10 mouse cellular contexts compared by ENCODE assay signal in genomic region chr11:65905487-65905886, GRCm38 (mm10).
A peak's percentile ranks its signal among the peaks of the same experiment; 100 is the strongest.
DNase-seq lines count a peak whose midpoint lies in the region; ATAC-seq and TF ChIP-seq lines count a peak whose summit lies in the region.
"Had no signal": no experiment of that assay in that cellular context is flagged by ENCODE, and none has a peak within 500 bp of the region (broad histone marks: within the 10 kb centered on the region; RNA-seq: fewer than 3 reads in every experiment).

No protein-coding gene starts in this region.

- no peaks in the 10 kb centered on the region for H3K36me3 ChIP-seq in forebrain, embryonic 14.5 days (ENCODE audit: control insufficient read depth, insufficient read depth, low read length)
- H3K36me3 ChIP-seq in forebrain, embryonic 11.5 days (ENCODE audit: control insufficient read depth, insufficient read depth, low read length): no peaks in the 10 kb centered on the region
- H3K36me3 ChIP-seq in lung, postnatal 0 days (ENCODE audit: insufficient read depth, low read length): no peaks in the 10 kb centered on the region
- H3K36me3 ChIP-seq in thymus, adult 2 months (ENCODE audit: control insufficient read depth, insufficient read depth, low read length): no peaks in the 10 kb centered on the region
- H3K36me3 ChIP-seq: heart, embryonic 15.5 days; liver, embryonic 12.5 days had no signal

- TF ChIP-seq CTCF in lung, postnatal 0 days (IDR thresholded peaks at IDR 0.05): peak; percentile 54
- no peak for TF ChIP-seq CTCF in lung, adult 2 months (IDR thresholded peaks at IDR 0.05; ENCODE audit: insufficient read depth, low read length)
- TF ChIP-seq CTCF in thymus, adult 2 months (IDR thresholded peaks at IDR 0.05; ENCODE audit: borderline replicate concordance, control insufficient read depth, extremely low read depth, insufficient read depth, low read length, poor library complexity): no peak

- TF ChIP-seq EP300 in lung, postnatal 0 days (IDR thresholded peaks at IDR 0.05): no peak

- WGBS in forebrain, embryonic 14.5 days: 67% methylated on average over 2 of the region's 2 CpGs
- 67% methylated on average over 2 of the region's 2 CpGs for WGBS in forebrain, embryonic 11.5 days
- WGBS in lung, postnatal 0 days: 65% methylated on average over 2 of the region's 2 CpGs
- 56% methylated on average over 2 of the region's 2 CpGs for WGBS in lung, adult 2 months
- WGBS in thymus, adult 2 months: 80% methylated on average over 2 of the region's 2 CpGs

- H3K4me2 ChIP-seq in forebrain, embryonic 14.5 days (ENCODE audit: low read length): no peak overlapping the region
- no peak overlapping the region for H3K4me2 ChIP-seq in forebrain, embryonic 11.5 days (ENCODE audit: low read depth, low read length, severe bottlenecking)
- no peak overlapping the region for H3K4me2 ChIP-seq in lung, postnatal 0 days (replicated peaks; ENCODE audit: low read depth, low read length)
- H3K4me2 ChIP-seq: heart, embryonic 15.5 days; liver, embryonic 12.5 days had no signal

- H3K9ac ChIP-seq in forebrain, embryonic 14.5 days (ENCODE audit: low read length): no peak overlapping the region
- no peak overlapping the region for H3K9ac ChIP-seq in forebrain, embryonic 11.5 days (ENCODE audit: low read length)
- H3K9ac ChIP-seq in lung, postnatal 0 days (replicated peaks; ENCODE audit: low read depth): no peak overlapping the region
- H3K9ac ChIP-seq: heart, embryonic 15.5 days; liver, embryonic 12.5 days had no signal

- no peak overlapping the region for H3K27ac ChIP-seq in forebrain, embryonic 14.5 days (ENCODE audit: low read depth, low read length)
- no peak overlapping the region for H3K27ac ChIP-seq in forebrain, embryonic 11.5 days (ENCODE audit: low read depth, low read length)
- H3K27ac ChIP-seq in lung, postnatal 0 days (ENCODE audit: low read length): no peak overlapping the region
- H3K27ac ChIP-seq in thymus, adult 2 months (ENCODE audit: control insufficient read depth, insufficient read depth, low read length): no peak overlapping the region
- H3K27ac ChIP-seq: heart, embryonic 15.5 days; liver, embryonic 12.5 days had no signal

- no peak for TF ChIP-seq POLR2A in lung, adult 2 months (IDR thresholded peaks at IDR 0.05; ENCODE audit: borderline replicate concordance, extremely low read depth, low read depth, low read length)
- TF ChIP-seq POLR2A in thymus, adult 2 months (IDR thresholded peaks at IDR 0.05; ENCODE audit: control insufficient read depth, extremely low read depth, insufficient read depth, low read length, poor library complexity): no peak

- ATAC-seq in forebrain, embryonic 14.5 days: no peak; the same call in 1 of the 2 replicates
- no peak for ATAC-seq in forebrain, embryonic 11.5 days (replicated peaks; ENCODE audit: low FRiP score)
- no peak for ATAC-seq in lung, postnatal 0 days
- ATAC-seq in erythroblast, adult 5-6 weeks (replicated peaks; ENCODE audit: low FRiP score, poor library complexity, severe bottlenecking): no peak
- ATAC-seq: liver, embryonic 12.5 days had no signal

- H3K4me1 ChIP-seq in forebrain, embryonic 14.5 days (ENCODE audit: control insufficient read depth, insufficient read depth, low read length): no peaks in the 10 kb centered on the region
- no peaks in the 10 kb centered on the region for H3K4me1 ChIP-seq in forebrain, embryonic 11.5 days (replicated peaks; ENCODE audit: control insufficient read depth, insufficient read depth, low read length)
- H3K4me1 ChIP-seq in lung, postnatal 0 days (ENCODE audit: insufficient read depth, low read depth, low read length): no peaks in the 10 kb centered on the region
- H3K4me1 ChIP-seq in lung, adult 2 months (ENCODE audit: control insufficient read depth, insufficient read depth, low read length): no peaks in the 10 kb centered on the region
- H3K4me1 ChIP-seq in thymus, adult 2 months (replicated peaks; ENCODE audit: control insufficient read depth, insufficient read depth, low read length): no peaks in the 10 kb centered on the region
- H3K4me1 ChIP-seq: heart, embryonic 15.5 days; liver, embryonic 12.5 days had no signal

- no peaks in the 10 kb centered on the region for H3K27me3 ChIP-seq in forebrain, embryonic 14.5 days (replicated peaks; ENCODE audit: control insufficient read depth, insufficient read depth, low read length)
- no peaks in the 10 kb centered on the region for H3K27me3 ChIP-seq in forebrain, embryonic 11.5 days (ENCODE audit: control insufficient read depth, insufficient read depth, low read length)
- no peaks in the 10 kb centered on the region for H3K27me3 ChIP-seq in lung, postnatal 0 days (replicated peaks; ENCODE audit: insufficient read depth, low read length)
- no peaks in the 10 kb centered on the region for H3K27me3 ChIP-seq in thymus, adult 2 months (ENCODE audit: control insufficient read depth, insufficient read depth, low read length)
- H3K27me3 ChIP-seq: heart, embryonic 15.5 days; liver, embryonic 12.5 days had no signal

- peak; percentile 84 for DNase-seq in forebrain, embryonic 14.5 days (ENCODE audit: low spot score)
- DNase-seq in forebrain, embryonic 11.5 days (ENCODE audit: low spot score): no peak
- peak; percentile 16 for DNase-seq in lung, postnatal 0 days (ENCODE audit: low spot score)
- no peak for DNase-seq in lung, adult 2 months
- peak; percentile 75 for DNase-seq in layer of hippocampus, adult 9-11 months
- peak; percentile 56 for DNase-seq in right cerebral cortex, postnatal 4 days
- no peak for DNase-seq in thymus, adult 2 months

- H3K9me3 ChIP-seq in forebrain, embryonic 14.5 days (replicated peaks; ENCODE audit: control insufficient read depth, low read length): no peaks in the 10 kb centered on the region
- no peaks in the 10 kb centered on the region for H3K9me3 ChIP-seq in forebrain, embryonic 11.5 days (ENCODE audit: control insufficient read depth, low read length)
- no peaks in the 10 kb centered on the region for H3K9me3 ChIP-seq in lung, postnatal 0 days (ENCODE audit: low read length)
- H3K9me3 ChIP-seq: heart, embryonic 15.5 days; liver, embryonic 12.5 days had no signal

- no peak overlapping the region for H3K4me3 ChIP-seq in forebrain, embryonic 14.5 days (ENCODE audit: low read depth, low read length)
- H3K4me3 ChIP-seq in forebrain, embryonic 11.5 days (ENCODE audit: low read depth, low read length): no peak overlapping the region
- no peak overlapping the region for H3K4me3 ChIP-seq in lung, postnatal 0 days (ENCODE audit: low read depth, low read length)
- no peak overlapping the region for H3K4me3 ChIP-seq in lung, adult 2 months (replicated peaks; ENCODE audit: extremely low read depth, low read depth, low read length)
- no peak overlapping the region for H3K4me3 ChIP-seq in thymus, adult 2 months (ENCODE audit: control insufficient read depth, insufficient read depth, low read length)
- H3K4me3 ChIP-seq: heart, embryonic 15.5 days; liver, embryonic 12.5 days had no signal

Comparison
In these comparisons a context has a peak if more than half of its experiments do, and no peak if none do; other contexts are left out.
1. DNase-seq: peak in forebrain, embryonic 14.5 days (single experiment), lung, postnatal 0 days (single experiment), layer of hippocampus, adult 9-11 months (single experiment) and right cerebral cortex, postnatal 4 days (single experiment); none in forebrain, embryonic 11.5 days (single experiment), lung, adult 2 months (single experiment) and thymus, adult 2 months (single experiment).